Mouse (Mus musculus): ENCODE results near the gene Erbb2. TPM values are rescaled to one million over a fixed set of nuclear protein-coding genes. Genes with fewer than 3 reads are reported as not detected.

Erbb2 gene
- polyA plus RNA-seq, 1 experiment, result 1.5 TPM

DNA sequence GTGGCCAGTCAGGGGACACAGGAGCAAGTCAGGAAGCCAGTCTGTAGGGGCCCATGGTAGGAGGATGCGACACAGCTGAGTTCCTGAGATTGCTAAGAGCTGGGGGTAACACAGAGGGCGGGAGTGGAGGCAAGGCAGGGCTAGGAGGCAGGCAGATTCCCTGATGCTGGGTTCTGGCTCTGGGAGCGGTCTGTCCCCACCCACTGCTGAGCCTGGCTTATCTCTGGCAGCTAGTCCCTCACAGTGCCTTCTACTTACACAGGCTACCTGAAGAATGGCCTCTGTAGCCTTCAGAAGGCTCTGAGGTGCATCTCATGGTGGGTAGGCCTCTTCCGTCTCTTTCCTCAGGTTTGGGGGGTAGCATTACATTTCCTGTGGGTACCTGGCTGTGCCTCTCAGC is 19.6 kb upstream of the Erbb2 start:
- Histone ChIP-seq H3K27me3 (ENCODE audit: control insufficient read depth, insufficient read depth, low read length) (no peaks in the 10 kb centered on the region), H3K4me1 (ENCODE audit: control insufficient read depth, insufficient read depth, low read length) (peaks cover 26% of the 10 kb centered on the region), H3K36me3 (ENCODE audit: control insufficient read depth, insufficient read depth, low read length) (no peaks in the 10 kb centered on the region), H3K27ac (ENCODE audit: control insufficient read depth, insufficient read depth, low read depth, low read length) (no peak overlapping the region), H3K4me3 (ENCODE audit: control insufficient read depth, low read depth, low read length) (no peak overlapping the region)
- no peak for TF ChIP-seq POLR2A (IDR thresholded peaks at IDR 0.05; ENCODE audit: control insufficient read depth, low read depth, low read length)
- no peak for TF ChIP-seq CTCF (IDR thresholded peaks at IDR 0.05; ENCODE audit: control insufficient read depth, insufficient read depth, insufficient replicate concordance, low read depth, low read length)

DNA sequence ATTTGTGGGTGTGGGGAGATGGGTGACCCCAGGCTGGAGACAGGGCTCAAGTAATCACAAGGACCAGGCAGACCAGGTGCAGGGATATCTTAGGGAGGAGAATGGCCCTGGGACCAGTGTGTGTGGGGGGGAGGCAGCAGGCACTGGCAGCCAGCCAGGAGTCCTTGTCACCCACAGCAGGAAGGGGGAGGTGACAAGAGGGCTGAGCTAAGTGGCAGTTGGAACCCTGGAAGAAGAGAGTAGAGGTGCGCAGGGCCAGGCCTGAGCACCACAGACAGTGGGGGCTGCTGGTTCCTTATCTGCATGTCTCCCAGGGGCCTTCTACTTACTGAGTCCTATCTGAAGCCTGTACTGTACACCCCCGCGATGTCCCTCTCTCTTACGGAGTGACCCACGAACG is 19.0 kb upstream of the Erbb2 start:
- Histone ChIP-seq H3K27ac (ENCODE audit: control insufficient read depth, insufficient read depth, low read depth, low read length) (peak overlapping the region; percentile 51), H3K4me3 (ENCODE audit: control insufficient read depth, low read depth, low read length) (no peak overlapping the region)

DNA sequence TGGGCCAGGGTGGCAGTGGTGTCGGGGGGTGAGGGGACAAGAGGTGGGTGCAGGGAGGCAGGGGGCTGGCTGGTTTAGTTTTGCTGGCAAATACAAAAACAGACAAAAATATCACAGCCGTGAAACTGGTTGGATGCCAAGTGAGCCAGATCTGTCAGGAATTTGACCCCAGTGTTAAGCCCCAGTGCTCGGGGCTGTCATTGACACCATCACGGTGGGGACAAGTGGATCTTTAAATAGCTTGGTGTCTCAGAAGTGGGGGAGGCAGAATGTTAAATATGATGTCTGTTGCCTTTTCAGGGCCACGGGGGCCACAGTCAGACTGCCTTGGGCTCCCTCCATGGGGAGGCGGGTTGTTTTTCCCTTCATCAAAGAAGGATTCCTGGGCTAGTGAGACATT is 18.0 kb upstream of the Erbb2 start:
- Histone ChIP-seq H3K27ac (ENCODE audit: control insufficient read depth, insufficient read depth, low read depth, low read length) (no peak overlapping the region), H3K4me1 (ENCODE audit: control insufficient read depth, insufficient read depth, low read length) (peaks cover 20% of the 10 kb centered on the region), H3K36me3 (ENCODE audit: control insufficient read depth, insufficient read depth, low read length) (no peaks in the 10 kb centered on the region), H3K4me3 (ENCODE audit: control insufficient read depth, low read depth, low read length) (no peak overlapping the region), H3K27me3 (ENCODE audit: control insufficient read depth, insufficient read depth, low read length) (no peaks in the 10 kb centered on the region)
- TF ChIP-seq POLR2A (IDR thresholded peaks at IDR 0.05; ENCODE audit: control insufficient read depth, low read depth, low read length) (no peak), CTCF (IDR thresholded peaks at IDR 0.05; ENCODE audit: control insufficient read depth, insufficient read depth, insufficient replicate concordance, low read depth, low read length) (no peak)

More for the DNA sequence above, 19.0 kb upstream of the Erbb2 start:
- Histone ChIP-seq H3K36me3 (ENCODE audit: control insufficient read depth, insufficient read depth, low read length) (no peaks in the 10 kb centered on the region), H3K4me1 (ENCODE audit: control insufficient read depth, insufficient read depth, low read length) (peaks cover 26% of the 10 kb centered on the region), H3K27me3 (ENCODE audit: control insufficient read depth, insufficient read depth, low read length) (no peaks in the 10 kb centered on the region)
- TF ChIP-seq CTCF (IDR thresholded peaks at IDR 0.05; ENCODE audit: control insufficient read depth, insufficient read depth, insufficient replicate concordance, low read depth, low read length) (no peak), POLR2A (IDR thresholded peaks at IDR 0.05; ENCODE audit: control insufficient read depth, low read depth, low read length) (peak; percentile 22; the same call in 1 of the 2 replicates)

DNA sequence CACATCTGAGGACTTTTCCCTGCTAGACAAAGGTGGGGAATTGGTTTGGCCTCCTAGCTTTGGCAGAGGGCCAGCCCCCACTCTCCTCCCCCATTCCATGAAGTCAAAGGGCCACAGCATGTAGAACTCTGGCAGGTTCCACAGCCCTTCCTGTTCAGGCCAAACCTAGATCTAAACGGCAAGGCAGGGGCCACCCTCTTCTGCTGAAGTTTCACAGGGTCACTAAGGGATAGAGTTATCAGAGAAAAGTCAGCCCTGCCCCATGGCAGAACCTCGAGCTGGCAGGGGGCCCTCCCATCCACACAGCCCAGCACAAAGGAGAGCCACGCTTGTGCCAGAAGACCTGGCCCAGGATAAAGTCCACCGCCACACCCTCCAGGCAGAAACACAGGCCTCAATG is 17.2 kb upstream of the Erbb2 start:
- TF ChIP-seq CTCF (IDR thresholded peaks at IDR 0.05; ENCODE audit: control insufficient read depth, insufficient read depth, insufficient replicate concordance, low read depth, low read length), result no peak
- Histone ChIP-seq H3K27ac (ENCODE audit: control insufficient read depth, insufficient read depth, low read depth, low read length) (no peak overlapping the region), H3K4me3 (ENCODE audit: control insufficient read depth, low read depth, low read length) (no peak overlapping the region), H3K36me3 (ENCODE audit: control insufficient read depth, insufficient read depth, low read length) (no peaks in the 10 kb centered on the region), H3K27me3 (ENCODE audit: control insufficient read depth, insufficient read depth, low read length) (no peaks in the 10 kb centered on the region), H3K4me1 (ENCODE audit: control insufficient read depth, insufficient read depth, low read length) (peaks cover 23% of the 10 kb centered on the region)

DNA sequence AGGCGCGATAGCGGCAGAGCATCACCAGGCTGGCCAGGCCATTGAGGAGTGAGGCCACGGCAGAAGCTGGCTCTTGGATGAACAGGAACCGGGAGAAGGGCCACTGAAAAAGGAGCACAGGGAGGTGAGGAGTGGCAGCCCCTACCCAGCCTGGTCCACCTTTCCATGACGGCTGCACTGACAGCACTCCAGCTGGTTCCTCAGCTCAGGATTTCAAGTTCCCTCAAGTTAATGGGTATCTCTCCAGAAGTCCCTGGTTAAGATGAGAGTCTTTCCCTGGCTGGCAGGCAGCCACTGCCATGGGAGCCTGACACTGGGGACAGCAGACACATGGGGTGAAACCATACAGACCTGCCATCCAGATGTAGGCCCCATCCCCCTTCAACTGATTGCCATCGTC is 14.3 kb upstream of the Erbb2 start:
- TF ChIP-seq POLR2A (IDR thresholded peaks at IDR 0.05; ENCODE audit: control insufficient read depth, low read depth, low read length) (no peak), CTCF (IDR thresholded peaks at IDR 0.05; ENCODE audit: control insufficient read depth, insufficient read depth, insufficient replicate concordance, low read depth, low read length) (no peak)

DNA sequence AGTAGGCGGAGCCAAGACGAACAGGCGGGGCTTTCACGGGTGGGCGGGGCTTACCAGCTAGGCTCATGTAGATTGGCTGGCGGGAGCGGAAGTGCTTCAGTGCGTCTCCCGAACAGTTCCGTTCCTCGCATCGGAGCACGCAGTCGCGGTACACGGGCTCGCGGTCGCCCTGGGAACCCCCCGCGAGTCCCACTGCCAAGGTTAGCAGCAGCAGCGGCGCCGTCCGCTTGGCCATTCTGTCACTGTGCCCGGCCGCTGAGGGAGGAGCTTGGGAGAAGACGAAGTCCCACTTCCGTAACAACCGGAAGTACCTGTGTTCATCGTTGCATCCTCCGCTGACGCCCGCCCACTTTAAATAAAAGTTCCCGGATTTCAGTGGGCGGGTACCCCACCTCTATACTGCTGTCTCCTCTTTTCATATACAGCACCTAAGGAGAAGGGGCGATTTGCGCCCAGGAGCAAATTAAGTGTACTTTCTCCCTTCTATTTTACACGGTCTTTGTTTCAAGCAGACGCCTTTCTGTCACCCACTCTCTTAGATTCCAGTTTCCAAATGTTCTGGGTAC is 12.0 kb upstream of the Erbb2 start, which contains the start of gene Pgap3:
Gene Pgap3 (minus strand): TSS at position 330 of the 566 bp plus-strand sequence.
- Histone ChIP-seq H3K4me3 (ENCODE audit: control insufficient read depth, low read depth, low read length) (peak within 1 kb of the TSS; percentile 98), H3K36me3 (ENCODE audit: control insufficient read depth, insufficient read depth, low read length) (no peaks in the 10 kb centered on the region)

More for the DNA sequence above, 14.3 kb upstream of the Erbb2 start:
- Histone ChIP-seq H3K4me3 (ENCODE audit: control insufficient read depth, low read depth, low read length) (no peak overlapping the region), H3K36me3 (ENCODE audit: control insufficient read depth, insufficient read depth, low read length) (no peaks in the 10 kb centered on the region), H3K4me1 (ENCODE audit: control insufficient read depth, insufficient read depth, low read length) (peaks cover 23% of the 10 kb centered on the region), H3K27ac (ENCODE audit: control insufficient read depth, insufficient read depth, low read depth, low read length) (no peak overlapping the region), H3K27me3 (ENCODE audit: control insufficient read depth, insufficient read depth, low read length) (no peaks in the 10 kb centered on the region)

DNA sequence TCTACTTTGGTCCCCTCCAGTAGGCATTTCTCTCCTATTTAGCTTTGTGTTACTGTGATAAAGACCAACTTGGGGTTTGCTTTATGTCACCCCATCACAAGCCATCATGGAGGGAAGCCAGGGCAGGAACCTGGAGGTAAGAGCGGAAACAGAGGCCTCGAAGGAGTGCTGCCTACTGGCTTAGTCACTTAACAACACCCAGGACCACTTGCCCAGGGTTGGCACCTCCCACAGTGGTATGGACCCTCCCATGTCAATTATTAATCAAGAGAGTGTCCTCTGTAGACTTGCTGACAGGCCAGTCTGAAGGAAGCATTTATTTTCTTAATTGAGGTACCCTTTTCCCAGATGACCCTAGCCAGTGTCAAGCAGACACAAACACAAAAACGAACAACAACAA is 11.5 kb upstream of the Erbb2 start:
- no peak overlapping the region; the same call in 1 of the 2 replicates for H3K27ac ChIP-seq (ENCODE audit: control insufficient read depth, insufficient read depth, low read depth, low read length)
- no peak overlapping the region; the same call in 1 of the 2 replicates for H3K4me3 ChIP-seq (ENCODE audit: control insufficient read depth, low read depth, low read length)
- peaks cover 8% of the 10 kb centered on the region for H3K4me1 ChIP-seq (ENCODE audit: control insufficient read depth, insufficient read depth, low read length)

More for the DNA sequence above, 12.0 kb upstream of the Erbb2 start, which contains the start of gene Pgap3:
- TF ChIP-seq CTCF (IDR thresholded peaks at IDR 0.05; ENCODE audit: control insufficient read depth, insufficient read depth, insufficient replicate concordance, low read depth, low read length) (no peak), POLR2A (IDR thresholded peaks at IDR 0.05; ENCODE audit: control insufficient read depth, low read depth, low read length) (peak; percentile 48; the same call in 1 of the 2 replicates)
- Histone ChIP-seq H3K4me1 (ENCODE audit: control insufficient read depth, insufficient read depth, low read length) (peaks cover 8% of the 10 kb centered on the region), H3K27me3 (ENCODE audit: control insufficient read depth, insufficient read depth, low read length) (no peaks in the 10 kb centered on the region), H3K27ac (ENCODE audit: control insufficient read depth, insufficient read depth, low read depth, low read length) (peak within 1 kb of the TSS; percentile 96)

More for the DNA sequence above, 11.5 kb upstream of the Erbb2 start:
- TF ChIP-seq CTCF (IDR thresholded peaks at IDR 0.05; ENCODE audit: control insufficient read depth, insufficient read depth, insufficient replicate concordance, low read depth, low read length) (no peak), POLR2A (IDR thresholded peaks at IDR 0.05; ENCODE audit: control insufficient read depth, low read depth, low read length) (no peak)
- H3K27me3 ChIP-seq (ENCODE audit: control insufficient read depth, insufficient read depth, low read length), result no peaks in the 10 kb centered on the region
- no peaks in the 10 kb centered on the region for H3K36me3 ChIP-seq (ENCODE audit: control insufficient read depth, insufficient read depth, low read length)
